ENCODE assay signal across 23 mouse cellular contexts in the genomic region with DNA sequence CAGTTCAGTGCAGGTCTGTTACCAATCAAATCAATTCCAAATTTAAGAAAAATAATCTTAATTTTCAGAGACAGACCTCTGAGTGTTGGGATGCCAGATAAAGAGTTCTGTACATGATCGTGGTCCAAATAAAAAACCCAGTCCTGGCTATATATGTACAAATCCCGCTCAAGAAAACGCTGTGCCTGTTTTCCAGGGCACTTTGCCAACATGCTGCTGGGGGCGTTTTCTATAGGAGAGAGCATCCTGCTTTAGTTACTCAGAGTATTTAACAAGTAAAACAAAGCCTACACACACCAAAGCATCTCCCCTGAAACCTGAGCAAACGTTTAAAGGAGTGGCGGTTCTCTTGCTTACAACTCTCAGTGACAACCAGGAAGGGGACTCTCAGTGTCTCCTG. TPM values are rescaled to one million over a fixed set of nuclear protein-coding genes. Genes with fewer than 3 reads are reported as not detected.
DNase-seq lines count a peak whose midpoint lies in the region; ATAC-seq and TF ChIP-seq lines count a peak whose summit lies in the region.
"Had no signal": no experiment of that assay in that cellular context is flagged by ENCODE, and none has a peak within 500 bp of the region (broad histone marks: within the 10 kb centered on the region; RNA-seq: fewer than 3 reads in every experiment).

No protein-coding gene starts in this region.

- H3K4me3 ChIP-seq in forebrain, embryonic 16.5 days (replicated peaks; ENCODE audit: low read length) = no peak overlapping the region
- no peak overlapping the region for H3K4me3 ChIP-seq in forebrain, embryonic 11.5 days (ENCODE audit: low read depth, low read length)
- H3K4me3 ChIP-seq in limb, embryonic 14.5 days (replicated peaks; ENCODE audit: low read length) = no peak overlapping the region
- no peak overlapping the region for H3K4me3 ChIP-seq in limb, embryonic 10.5 days
- no peak overlapping the region for H3K4me3 ChIP-seq in heart, embryonic 12.5 days
- H3K4me3 ChIP-seq: heart, embryonic 10.5 days; hindbrain, embryonic 15.5 days; midbrain, embryonic 10.5 days; neural tube, embryonic 15.5 days had no signal

- H3K4me1 ChIP-seq in forebrain, embryonic 16.5 days (replicated peaks; ENCODE audit: control insufficient read depth, insufficient read depth, low read length) = peaks cover 15% of the 10 kb centered on the region
- H3K4me1 ChIP-seq in forebrain, embryonic 11.5 days (replicated peaks; ENCODE audit: control insufficient read depth, insufficient read depth, low read length) = no peaks in the 10 kb centered on the region
- H3K4me1 ChIP-seq in limb, embryonic 14.5 days (ENCODE audit: control insufficient read depth, insufficient read depth, low read length) = 0 out of 2 replicates have a peak, but pooled peaks cover 3% of the 10 kb centered on the region
- no peaks in the 10 kb centered on the region for H3K4me1 ChIP-seq in limb, embryonic 10.5 days
- peaks cover 21% of the 10 kb centered on the region for H3K4me1 ChIP-seq in heart, embryonic 12.5 days (replicated peaks)
- H3K4me1 ChIP-seq: hindbrain, embryonic 15.5 days; midbrain, embryonic 10.5 days; neural tube, embryonic 15.5 days had no signal

- H3K9ac ChIP-seq in forebrain, embryonic 16.5 days (replicated peaks; ENCODE audit: low read depth, low read length) = no peak overlapping the region
- no peak overlapping the region for H3K9ac ChIP-seq in forebrain, embryonic 11.5 days (ENCODE audit: low read length)
- no peak overlapping the region for H3K9ac ChIP-seq in limb, embryonic 14.5 days (ENCODE audit: low read depth, low read length, severe bottlenecking)
- no peak overlapping the region for H3K9ac ChIP-seq in heart, embryonic 12.5 days
- H3K9ac ChIP-seq: hindbrain, embryonic 15.5 days; neural tube, embryonic 15.5 days had no signal

- H3K9me3 ChIP-seq in forebrain, embryonic 16.5 days (ENCODE audit: control insufficient read depth, low read length) = no peaks in the 10 kb centered on the region
- H3K9me3 ChIP-seq in forebrain, embryonic 11.5 days (ENCODE audit: control insufficient read depth, low read length) = no peaks in the 10 kb centered on the region
- H3K9me3 ChIP-seq in limb, embryonic 14.5 days (ENCODE audit: control insufficient read depth, low read length) = no peaks in the 10 kb centered on the region
- H3K9me3 ChIP-seq in limb, embryonic 10.5 days (replicated peaks) = no peaks in the 10 kb centered on the region
- no peaks in the 10 kb centered on the region for H3K9me3 ChIP-seq in heart, embryonic 12.5 days (replicated peaks)
- H3K9me3 ChIP-seq: G1E; heart, embryonic 10.5 days; hindbrain, embryonic 15.5 days; midbrain, embryonic 10.5 days; neural tube, embryonic 15.5 days had no signal

- no peak overlapping the region for H3K4me2 ChIP-seq in forebrain, embryonic 16.5 days (ENCODE audit: low read length)
- H3K4me2 ChIP-seq in forebrain, embryonic 11.5 days (ENCODE audit: low read depth, low read length, severe bottlenecking) = no peak overlapping the region
- no peak overlapping the region for H3K4me2 ChIP-seq in limb, embryonic 14.5 days (replicated peaks; ENCODE audit: low read depth, low read length, severe bottlenecking)
- no peak overlapping the region for H3K4me2 ChIP-seq in heart, embryonic 12.5 days
- H3K4me2 ChIP-seq: hindbrain, embryonic 15.5 days; neural tube, embryonic 15.5 days had no signal

- H3K27me3 ChIP-seq in forebrain, embryonic 16.5 days (replicated peaks; ENCODE audit: control insufficient read depth, insufficient read depth, low read length) = no peaks in the 10 kb centered on the region
- H3K27me3 ChIP-seq in forebrain, embryonic 11.5 days (ENCODE audit: control insufficient read depth, insufficient read depth, low read length) = no peaks in the 10 kb centered on the region
- H3K27me3 ChIP-seq in limb, embryonic 14.5 days (ENCODE audit: control insufficient read depth, insufficient read depth, low read length) = no peaks in the 10 kb centered on the region
- no peaks in the 10 kb centered on the region for H3K27me3 ChIP-seq in limb, embryonic 10.5 days (ENCODE audit: low read depth, poor library complexity, severe bottlenecking)
- H3K27me3 ChIP-seq in heart, embryonic 12.5 days (replicated peaks) = no peaks in the 10 kb centered on the region
- H3K27me3 ChIP-seq: CH12.LX; hindbrain, embryonic 15.5 days; neural tube, embryonic 15.5 days had no signal

- H3K36me3 ChIP-seq in forebrain, embryonic 16.5 days (ENCODE audit: control insufficient read depth, insufficient read depth) = no peaks in the 10 kb centered on the region
- no peaks in the 10 kb centered on the region for H3K36me3 ChIP-seq in forebrain, embryonic 11.5 days (ENCODE audit: control insufficient read depth, insufficient read depth, low read length)
- peaks cover 14% of the 10 kb centered on the region; the same call in 1 of the 2 replicates for H3K36me3 ChIP-seq in limb, embryonic 14.5 days (ENCODE audit: control insufficient read depth, insufficient read depth, low read length)
- peaks cover 2% of the 10 kb centered on the region; the same call in 1 of the 2 replicates for H3K36me3 ChIP-seq in limb, embryonic 10.5 days
- H3K36me3 ChIP-seq in heart, embryonic 12.5 days = peaks cover 45% of the 10 kb centered on the region
- H3K36me3 ChIP-seq: hindbrain, embryonic 15.5 days had no signal

- 38% methylated on average over 6 of the region's 6 CpGs for WGBS in forebrain, embryonic 16.5 days
- WGBS in forebrain, embryonic 11.5 days = 80% methylated on average over 6 of the region's 6 CpGs
- 41% methylated on average over 6 of the region's 6 CpGs for WGBS in limb, embryonic 14.5 days
- WGBS in limb, embryonic 10.5 days = 85% methylated on average over 6 of the region's 6 CpGs
- WGBS in heart, embryonic 12.5 days = 65% methylated on average over 6 of the region's 6 CpGs

- TF ChIP-seq CTCF in brain, embryonic 14.5 days (IDR thresholded peaks at IDR 0.05; ENCODE audit: borderline replicate concordance, extremely low read depth, insufficient read depth, insufficient read length) = no peak

- TF ChIP-seq POLR2A in limb, embryonic 14.5 days (IDR thresholded peaks at IDR 0.05; ENCODE audit: borderline replicate concordance, extremely low read depth, insufficient read depth, insufficient read length) = no peak
- no peak for TF ChIP-seq POLR2A in brain, embryonic 14.5 days (IDR thresholded peaks at IDR 0.05; ENCODE audit: borderline replicate concordance, extremely low read depth, insufficient read depth, insufficient read length, poor library complexity, severe bottlenecking)

- ATAC-seq in forebrain, embryonic 16.5 days = peak; percentile 38; the same call in 1 of the 2 replicates
- no peak for ATAC-seq in forebrain, embryonic 11.5 days (replicated peaks; ENCODE audit: low FRiP score)
- no peak for ATAC-seq in limb, embryonic 14.5 days (ENCODE audit: low FRiP score, low read depth)
- no peak for ATAC-seq in heart, embryonic 12.5 days (ENCODE audit: insufficient number of reproducible peaks, low FRiP score)
- ATAC-seq: lung, postnatal 0 days had no signal

- peak overlapping the region; percentile 17; the same call in 1 of the 2 replicates for H3K27ac ChIP-seq in forebrain, embryonic 16.5 days (ENCODE audit: low read length)
- H3K27ac ChIP-seq in forebrain, embryonic 11.5 days (ENCODE audit: low read depth, low read length) = no peak overlapping the region
- no peak overlapping the region for H3K27ac ChIP-seq in limb, embryonic 14.5 days (replicated peaks; ENCODE audit: low read depth, low read length)
- no peak overlapping the region for H3K27ac ChIP-seq in limb, embryonic 10.5 days
- no peak overlapping the region for H3K27ac ChIP-seq in heart, embryonic 12.5 days (ENCODE audit: poor library complexity, severe bottlenecking)
- H3K27ac ChIP-seq: heart, embryonic 10.5 days; hindbrain, embryonic 15.5 days; kidney, postnatal 0 days; midbrain, embryonic 10.5 days; neural tube, embryonic 15.5 days had no signal

- no peak for DNase-seq in forebrain, embryonic 11.5 days (ENCODE audit: low spot score)
- peak; percentile 52 for DNase-seq in limb, embryonic 14.5 days (ENCODE audit: low spot score)
- no peak for DNase-seq in limb, embryonic 10.5 days (ENCODE audit: low spot score)
- DNase-seq in NIH3T3 (ENCODE audit: low read depth) = peak; percentile 13
- peak; percentile 45 for DNase-seq in brain, embryonic 14.5 days (ENCODE audit: low read depth)
- DNase-seq: adrenal gland, adult 2 months; B cell, adult 2 months; cerebellum, adult 2 months; cerebellum, postnatal 36 days; embryo, embryonic 11 days; kidney, adult 2 months; thymus, adult 2 months; thymus, postnatal 4 days had no signal

RNA-seq across cellular contexts. Expression of gene Cpped1, which starts 27.4 kb away (rescaled TPM):
- 13.2 and 14.9 TPM in 2 replicates for polyA plus RNA-seq in forebrain, embryonic 16.5 days (2015; fragmentation: Nextera tagmentation; extraction: Ambion mirVana)
- 16.2 and 16.6 TPM in 2 replicates for polyA plus RNA-seq in forebrain, embryonic 11.5 days (2014; fragmentation: Nextera tagmentation; extraction: Ambion mirVana)
- 15.0 and 15.2 TPM in 2 replicates for polyA plus RNA-seq in limb, embryonic 14.5 days (2012; rRNA removed)
- polyA plus RNA-seq in limb, embryonic 14.5 days (2014; fragmentation: Nextera tagmentation; extraction: Ambion mirVana) = 25.4 and 26.4 TPM in 2 replicates
- 12.2 and 13.9 TPM in 2 replicates for polyA plus RNA-seq in limb, embryonic 10.5 days (2016; fragmentation: Nextera tagmentation; extraction: Ambion mirVana)
- 8.5 and 13.6 TPM in 2 replicates for polyA plus RNA-seq in brain, embryonic 14.5 days (2012; rRNA removed)
- 30.6 and 36.3 TPM in 2 replicates for polyA plus RNA-seq in heart, embryonic 12.5 days (2016; fragmentation: Nextera tagmentation; extraction: Ambion mirVana)

Comparison
In these comparisons a context has a peak if more than half of its experiments do, and no peak if none do; other contexts are left out.
1. DNase-seq: peak in limb, embryonic 14.5 days (single experiment), NIH3T3 (single experiment) and brain, embryonic 14.5 days (single experiment); none in forebrain, embryonic 11.5 days (single experiment) and limb, embryonic 10.5 days (single experiment).